Mouse (Mus musculus) kidney, embryonic 16.5 days (tissue): Measurements from ENCODE around the gene Mybph. TPM values are rescaled to one million over a fixed set of nuclear protein-coding genes. Genes with fewer than 3 reads are reported as not detected.

ENCODE experiments used
- ATAC-seq: fragments of 200-750 bp; cut with Nextera tagmentation; 2 replicates; pipeline ENCODE4 v1.8.0; 2017; ENCODE audit warnings: moderate TSS enrichment; ENCODE audit not compliant: low FRiP score, low TSS enrichment
- H3K27ac ChIP-seq: fragments of 300-500 bp; sonication (generic); 2 replicates; pipeline ENCODE4 v1.5.1; 2014; ENCODE audit warnings: low read length
- H3K27me3 ChIP-seq: fragments of 300-500 bp; sonication (generic); 2 replicates; pipeline ENCODE4 v1.6.1; 2014; ENCODE audit warnings: low read length, control low read depth, mixed read lengths; ENCODE audit not compliant: insufficient read depth
- H3K36me3 ChIP-seq: fragments of 300-500 bp; sonication (generic); 2 replicates; pipeline ENCODE4 v1.6.1; 2014; ENCODE audit warnings: low read length, control low read depth, mixed read lengths; ENCODE audit not compliant: insufficient read depth
- H3K4me1 ChIP-seq: fragments of 300-500 bp; sonication (generic); 2 replicates; pipeline ENCODE4 v1.6.1; 2014; ENCODE audit warnings: low read length, control low read depth, mixed read lengths; ENCODE audit not compliant: insufficient read depth
- H3K4me2 ChIP-seq: fragments of 300-500 bp; sonication (generic); replicated peaks from 2 replicates; pipeline ENCODE4 v1.6.1; 2014; ENCODE audit warnings: low read depth, low read length
- H3K4me3 ChIP-seq: fragments of 300-500 bp; sonication (generic); 2 replicates; pipeline ENCODE4 v1.5.1; 2014; ENCODE audit warnings: mild to moderate bottlenecking, low read length
- H3K9ac ChIP-seq: fragments of 300-500 bp; sonication (generic); replicated peaks from 2 replicates; pipeline ENCODE4 v1.6.1; 2014; ENCODE audit warnings: low read length
- H3K9me3 ChIP-seq: fragments of 300-500 bp; sonication (generic); 2 replicates; pipeline ENCODE4 v1.6.1; 2016; ENCODE audit warnings: low read length, control low read depth
- WGBS: fragments of 180-500 bp; shearing (Covaris S2); extraction: QIAGEN DNeasy Blood & Tissue Kit; methylation state at CpG from one replicate; pipeline ENCODE4 v1.1.7; 2014; 5-methylcytosine and 5-hydroxymethylcytosine counted together
- polyA plus RNA-seq: library from polyadenylated mRNA; unstranded; fragments of >200 nt; fragmentation: Nextera tagmentation; extraction: Ambion mirVana; gene quantifications from 2 replicates; pipeline ENCODE4 v1.2.1, GENCODE M21; 2015

The Mybph gene
- polyA plus RNA-seq, 1 experiment from 2014 or later, result 1.7 TPM

DNA sequence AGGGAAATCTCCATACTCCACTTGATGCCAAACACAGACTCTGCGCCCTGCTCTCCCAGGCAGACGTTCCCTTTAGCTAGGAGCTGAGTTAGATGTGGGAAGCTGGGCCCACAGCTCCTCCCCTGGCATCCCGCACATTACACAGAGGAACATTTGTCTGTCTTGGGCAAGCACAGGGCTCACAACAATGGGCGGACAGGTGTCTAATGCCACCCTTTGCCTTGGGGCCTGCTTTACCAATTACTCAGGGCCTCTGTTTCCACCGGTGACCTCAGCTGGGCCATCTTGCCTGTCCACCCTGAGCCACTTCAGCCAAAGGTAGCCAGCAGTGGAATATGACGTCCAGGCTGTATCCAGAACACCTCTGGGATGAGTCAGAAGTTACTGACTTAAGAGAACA is 31.8 kb upstream of the Mybph start:
- H3K9ac ChIP-seq, result no peak overlapping the region
- H3K36me3 ChIP-seq, result no peaks in the 10 kb centered on the region
- no peak overlapping the region for H3K4me3 ChIP-seq
- ATAC-seq, result no peak
- no peaks in the 10 kb centered on the region for H3K27me3 ChIP-seq
- no peaks in the 10 kb centered on the region for H3K4me1 ChIP-seq
- WGBS, result 83% methylated on average over 6 of the region's 6 CpGs
- H3K27ac ChIP-seq, result no peak overlapping the region
- H3K9me3 ChIP-seq, result no peaks in the 10 kb centered on the region
- no peak overlapping the region for H3K4me2 ChIP-seq

DNA sequence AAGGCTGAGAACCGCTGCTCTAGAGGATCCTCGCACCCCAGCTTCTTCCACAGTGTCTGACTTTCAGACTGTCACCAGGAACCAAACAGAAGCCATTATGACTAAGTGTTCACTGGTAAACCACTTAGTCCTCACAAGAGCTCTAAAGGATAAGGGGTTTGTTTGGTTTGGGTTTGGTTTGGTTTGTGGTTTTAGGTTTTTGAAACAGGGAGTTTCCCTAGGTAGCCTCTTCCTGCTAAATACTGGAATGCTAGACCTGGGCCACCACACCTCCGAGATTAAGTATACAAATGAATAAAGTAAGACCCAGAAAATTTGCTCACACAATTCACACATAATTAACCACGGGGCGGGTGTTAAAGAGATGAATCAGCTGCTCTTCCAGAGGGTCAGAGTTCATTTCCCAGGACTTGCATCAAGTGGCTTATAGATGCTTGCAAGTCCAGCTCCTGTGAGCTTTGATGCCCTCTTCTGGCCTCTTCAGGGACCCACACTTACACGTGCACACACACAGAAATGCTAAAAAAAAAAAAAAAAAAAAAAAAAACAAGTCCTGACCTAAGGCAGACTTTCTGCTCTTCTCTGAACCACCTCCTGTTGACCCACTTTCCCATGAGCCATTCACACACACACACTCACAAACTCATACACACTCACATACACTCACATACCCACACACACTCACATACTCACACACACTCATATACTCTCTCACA is 30.6 kb upstream of the Mybph start:
- no peaks in the 10 kb centered on the region for H3K36me3 ChIP-seq
- no peaks in the 10 kb centered on the region for H3K27me3 ChIP-seq
- H3K4me3 ChIP-seq, result no peak overlapping the region
- no peak overlapping the region for H3K27ac ChIP-seq
- no peak for ATAC-seq
- H3K9ac ChIP-seq, result no peak overlapping the region
- no peak overlapping the region for H3K4me2 ChIP-seq
- WGBS, result 72% methylated on average over 6 of the region's 6 CpGs
- H3K4me1 ChIP-seq, result no peaks in the 10 kb centered on the region
- H3K9me3 ChIP-seq, result no peaks in the 10 kb centered on the region

DNA sequence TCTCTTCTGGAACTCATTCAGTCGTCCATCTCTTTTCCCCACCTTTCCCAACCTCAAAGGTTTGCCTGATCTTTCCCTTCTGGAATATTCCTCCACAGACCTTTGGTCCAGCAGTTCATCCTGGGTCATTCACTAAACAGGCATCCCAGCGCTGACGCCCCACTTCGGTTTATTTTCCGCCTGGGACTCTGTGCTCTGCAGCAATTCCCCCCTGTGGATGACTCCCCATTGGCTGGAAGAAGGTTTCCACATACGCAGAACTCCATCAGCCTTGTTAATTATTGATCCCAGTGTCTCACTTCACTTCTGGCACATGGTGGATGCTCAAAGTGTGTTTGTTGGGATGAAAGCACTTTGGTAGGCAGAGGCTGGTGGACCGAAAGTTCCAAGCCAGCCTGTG is 29.8 kb upstream of the Mybph start:
- no peak overlapping the region for H3K9ac ChIP-seq
- no peak overlapping the region for H3K27ac ChIP-seq
- no peaks in the 10 kb centered on the region for H3K4me1 ChIP-seq
- H3K4me3 ChIP-seq, result no peak overlapping the region
- 83% methylated on average over 7 of the region's 7 CpGs for WGBS
- H3K4me2 ChIP-seq, result no peak overlapping the region
- H3K9me3 ChIP-seq, result no peaks in the 10 kb centered on the region
- no peaks in the 10 kb centered on the region for H3K36me3 ChIP-seq
- ATAC-seq, result no peak
- no peaks in the 10 kb centered on the region for H3K27me3 ChIP-seq

DNA sequence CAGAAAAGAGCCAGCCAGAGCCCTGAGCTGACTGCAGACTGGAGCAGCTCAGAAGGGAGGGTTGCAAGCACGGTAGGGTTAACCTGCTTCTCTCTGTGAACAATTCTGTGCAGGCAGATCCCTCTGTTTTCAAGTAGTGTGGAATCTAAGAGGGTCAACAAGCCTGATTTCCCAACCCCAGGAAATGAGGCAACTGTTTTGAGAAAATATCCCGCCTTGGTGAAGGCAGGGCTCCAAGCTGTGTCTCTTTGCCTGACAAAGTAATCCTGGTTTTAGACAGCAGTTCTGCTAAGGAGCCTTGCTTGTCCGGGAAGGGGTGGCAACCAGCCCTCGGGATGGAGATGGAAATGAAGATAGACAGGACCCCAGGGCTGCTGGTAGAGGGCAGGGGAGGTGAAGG is 28.8 kb upstream of the Mybph start:
- Histone ChIP-seq H3K36me3 (no peaks in the 10 kb centered on the region), H3K27me3 (no peaks in the 10 kb centered on the region), H3K27ac (no peak overlapping the region), H3K4me2 (no peak overlapping the region), H3K4me3 (no peak overlapping the region), H3K4me1 (no peaks in the 10 kb centered on the region), H3K9me3 (no peaks in the 10 kb centered on the region), H3K9ac (no peak overlapping the region)
- 61% methylated on average over 4 of the region's 4 CpGs for WGBS
- no peak for ATAC-seq

DNA sequence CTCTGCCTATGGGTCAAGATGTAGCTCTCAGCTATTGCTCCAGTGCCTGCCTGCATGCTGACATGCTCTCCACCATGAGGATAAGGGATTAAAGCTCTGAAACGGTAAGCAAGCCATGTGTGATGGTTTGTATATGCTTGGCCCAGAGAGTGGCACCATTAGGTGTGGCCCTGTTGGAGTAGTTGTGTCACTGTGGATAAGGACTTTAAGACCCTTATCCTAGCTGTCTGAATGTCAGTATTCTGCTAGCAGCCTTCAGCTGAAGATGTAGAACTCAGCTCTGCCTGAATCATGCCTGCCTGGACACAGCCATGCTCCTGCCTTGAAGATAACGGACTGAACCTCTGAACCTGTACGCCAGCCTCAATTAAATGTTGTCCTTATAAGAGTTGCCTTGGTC is 26.7 kb upstream of the Mybph start:
- no peak for ATAC-seq
- Histone ChIP-seq H3K4me3 (no peak overlapping the region), H3K4me2 (no peak overlapping the region), H3K4me1 (no peaks in the 10 kb centered on the region), H3K9me3 (no peaks in the 10 kb centered on the region), H3K27me3 (no peaks in the 10 kb centered on the region), H3K27ac (no peak overlapping the region), H3K9ac (no peak overlapping the region), H3K36me3 (no peaks in the 10 kb centered on the region)
- WGBS, result 97% methylated on average over 3 of the region's 3 CpGs

DNA sequence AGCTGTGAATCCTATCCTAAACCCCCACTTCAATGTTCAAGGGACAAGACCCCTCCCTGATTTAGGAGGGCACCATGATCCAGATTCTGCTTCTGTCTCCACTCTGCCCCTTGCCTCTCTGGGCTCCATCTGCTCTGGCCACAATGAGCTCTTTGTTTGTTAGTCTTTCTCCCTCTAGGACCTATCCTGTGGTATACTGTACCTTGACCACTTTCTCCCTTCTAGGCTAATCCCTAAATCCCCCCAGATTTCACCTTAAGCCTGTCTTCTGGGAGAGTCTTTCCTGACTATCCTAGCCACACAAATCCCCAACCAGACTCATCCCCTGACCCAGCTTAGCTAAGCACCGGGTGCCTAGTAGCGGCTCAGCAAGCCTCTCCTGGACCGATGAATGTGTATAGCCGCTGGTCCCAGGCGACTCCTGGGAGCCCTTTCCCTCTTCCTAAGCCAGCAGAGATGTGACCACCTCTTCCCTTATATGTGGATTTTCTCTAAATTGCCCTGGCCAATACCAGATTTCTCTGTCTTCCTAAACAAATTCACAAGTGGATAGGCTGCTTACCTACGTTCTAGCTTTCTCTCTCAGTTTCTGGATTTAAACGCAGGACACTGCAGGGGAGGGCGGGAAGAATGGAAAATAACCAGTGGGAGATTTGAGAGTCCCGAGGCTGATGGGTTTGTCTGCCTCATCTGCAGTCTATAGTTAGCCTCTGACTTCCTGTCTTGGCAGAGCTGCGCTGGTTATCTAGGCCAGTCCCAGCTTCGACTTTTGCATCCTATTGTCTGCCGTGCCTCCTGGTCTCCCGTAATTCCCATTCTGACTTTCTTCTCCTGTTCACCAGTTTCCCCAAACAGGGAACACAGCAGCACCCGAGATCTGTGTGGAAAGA is 25.6 kb upstream of the Mybph start:
- WGBS, result 66% methylated on average over 14 of the region's 14 CpGs

DNA sequence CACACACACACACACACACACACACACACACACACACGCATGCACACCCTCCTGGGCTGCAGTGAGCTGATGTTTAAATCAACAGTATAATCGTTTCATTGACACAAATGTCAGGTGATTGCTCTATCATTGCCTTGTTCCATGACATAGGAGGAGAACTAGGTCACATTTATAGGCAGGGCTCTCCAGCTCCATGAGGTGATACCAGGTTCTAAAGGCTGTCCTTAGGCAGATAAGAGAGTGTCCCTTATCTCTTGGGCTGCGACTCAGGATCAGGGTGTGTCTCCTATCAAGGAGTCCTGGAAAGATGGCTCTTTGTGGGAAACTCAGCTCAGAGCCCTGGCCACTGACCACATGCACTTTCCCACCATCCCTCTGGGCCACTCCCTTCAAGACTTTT is 24.7 kb upstream of the Mybph start:
- Histone ChIP-seq H3K36me3 (no peaks in the 10 kb centered on the region), H3K4me3 (no peak overlapping the region), H3K9me3 (no peaks in the 10 kb centered on the region), H3K9ac (no peak overlapping the region), H3K4me2 (no peak overlapping the region), H3K4me1 (no peaks in the 10 kb centered on the region), H3K27me3 (no peaks in the 10 kb centered on the region), H3K27ac (no peak overlapping the region)
- no peak for ATAC-seq
- WGBS, result 86% methylated on average over 3 of the region's 3 CpGs

More for the DNA sequence above, 25.6 kb upstream of the Mybph start:
- H3K4me3 ChIP-seq, result no peak overlapping the region
- H3K4me2 ChIP-seq, result no peak overlapping the region
- no peak overlapping the region for H3K27ac ChIP-seq
- H3K9me3 ChIP-seq, result no peaks in the 10 kb centered on the region
- H3K27me3 ChIP-seq, result no peaks in the 10 kb centered on the region
- H3K4me1 ChIP-seq, result no peaks in the 10 kb centered on the region
- H3K9ac ChIP-seq, result no peak overlapping the region
- ATAC-seq, result no peak
- no peaks in the 10 kb centered on the region for H3K36me3 ChIP-seq

DNA sequence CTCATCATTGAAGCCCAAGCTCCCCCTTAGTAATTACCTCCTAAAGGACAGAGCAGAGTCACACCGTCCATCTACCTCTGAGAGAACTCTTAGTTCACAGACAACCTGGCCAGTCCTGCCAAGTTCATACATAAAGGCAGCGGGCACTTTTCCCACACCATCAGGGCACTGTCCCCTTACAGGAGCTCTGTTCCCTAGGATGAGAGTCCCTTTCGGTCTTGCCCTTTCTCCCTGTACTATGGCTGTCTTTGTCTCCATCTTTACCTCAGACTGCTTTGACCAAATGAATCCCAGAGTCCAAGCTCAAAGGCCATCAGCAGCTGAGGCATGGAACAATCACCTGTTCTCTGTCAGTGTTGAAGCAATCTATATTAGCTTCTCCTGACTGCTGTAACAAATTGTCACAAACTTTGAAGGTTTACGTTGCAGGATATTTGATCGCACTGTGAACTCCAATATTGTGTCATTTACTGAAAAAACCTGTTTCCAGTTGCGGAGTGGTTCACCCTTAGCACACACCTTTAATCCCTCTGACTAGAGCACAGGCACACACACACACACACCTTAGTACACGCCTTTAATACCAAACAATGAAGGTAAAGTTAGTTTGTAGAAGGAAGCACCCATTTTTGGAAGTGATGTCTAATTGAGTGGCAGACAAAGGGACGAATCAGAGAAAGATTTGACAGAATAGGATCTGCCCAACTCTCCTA is 24.1 kb upstream of the Mybph start:
- H3K9me3 ChIP-seq, result no peaks in the 10 kb centered on the region
- H3K36me3 ChIP-seq, result no peaks in the 10 kb centered on the region
- WGBS, result 87% methylated on average over 8 of the region's 8 CpGs
- no peak overlapping the region for H3K27ac ChIP-seq
- H3K9ac ChIP-seq, result no peak overlapping the region
- no peaks in the 10 kb centered on the region for H3K27me3 ChIP-seq
- H3K4me1 ChIP-seq, result no peaks in the 10 kb centered on the region
- no peak for ATAC-seq
- H3K4me3 ChIP-seq, result no peak overlapping the region
- H3K4me2 ChIP-seq, result no peak overlapping the region

DNA sequence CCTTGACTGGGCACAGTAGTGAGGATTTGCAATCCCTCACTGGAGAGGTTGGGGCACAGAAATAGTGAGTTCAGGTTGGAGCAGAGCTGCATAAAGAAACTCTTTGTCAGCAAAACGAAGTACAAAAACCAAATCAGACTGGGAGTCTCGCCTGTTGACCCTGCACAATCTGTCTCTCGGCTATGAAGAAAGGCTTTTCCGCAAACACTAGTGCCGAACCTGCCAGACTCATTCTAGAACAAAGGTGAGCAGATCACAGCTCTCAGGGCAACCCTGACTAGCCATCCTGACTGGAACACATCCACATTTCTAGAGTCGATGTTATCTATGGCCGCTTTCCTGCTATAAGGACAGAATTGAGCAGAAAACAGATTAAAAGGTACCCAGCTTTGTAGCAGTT is 20.2 kb upstream of the Mybph start:
- no peaks in the 10 kb centered on the region for H3K27me3 ChIP-seq
- H3K4me1 ChIP-seq, result no peaks in the 10 kb centered on the region
- WGBS, result 68% methylated on average over 7 of the region's 7 CpGs
- H3K9me3 ChIP-seq, result no peaks in the 10 kb centered on the region
- no peaks in the 10 kb centered on the region for H3K36me3 ChIP-seq
- no peak overlapping the region for H3K27ac ChIP-seq
- no peak for ATAC-seq
- no peak overlapping the region for H3K4me2 ChIP-seq
- no peak overlapping the region for H3K9ac ChIP-seq
- H3K4me3 ChIP-seq, result no peak overlapping the region
